Mouse (Mus musculus) cerebellum, adult 9-10 months (tissue): Measurements from ENCODE around the gene Chml.

ENCODE experiments used
- DNase-seq: peaks from one replicate; pipeline ENCODE4 v3.0.0; 2022

Chml gene

DNA sequence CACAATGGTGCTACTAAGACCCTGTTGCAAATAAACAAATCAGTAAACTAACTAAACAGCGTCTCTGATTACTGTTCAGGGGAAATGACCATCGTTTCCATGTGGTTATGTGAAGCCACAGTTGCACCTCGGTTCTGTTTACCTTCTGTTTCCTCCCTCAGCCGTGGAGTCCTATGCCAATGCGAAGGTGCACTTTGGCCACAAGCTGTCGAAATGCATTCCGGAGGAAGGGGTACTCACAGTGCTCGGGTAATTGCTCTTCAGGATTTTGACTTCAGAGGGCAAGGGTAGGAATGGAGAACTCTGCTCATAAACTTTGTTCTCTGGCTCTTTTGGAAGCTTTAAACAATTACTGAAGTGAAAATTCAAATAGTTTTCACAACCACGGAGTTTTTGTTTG lies 45.7 kb downstream of the Chml start:
- DNase-seq, result no peak

DNA sequence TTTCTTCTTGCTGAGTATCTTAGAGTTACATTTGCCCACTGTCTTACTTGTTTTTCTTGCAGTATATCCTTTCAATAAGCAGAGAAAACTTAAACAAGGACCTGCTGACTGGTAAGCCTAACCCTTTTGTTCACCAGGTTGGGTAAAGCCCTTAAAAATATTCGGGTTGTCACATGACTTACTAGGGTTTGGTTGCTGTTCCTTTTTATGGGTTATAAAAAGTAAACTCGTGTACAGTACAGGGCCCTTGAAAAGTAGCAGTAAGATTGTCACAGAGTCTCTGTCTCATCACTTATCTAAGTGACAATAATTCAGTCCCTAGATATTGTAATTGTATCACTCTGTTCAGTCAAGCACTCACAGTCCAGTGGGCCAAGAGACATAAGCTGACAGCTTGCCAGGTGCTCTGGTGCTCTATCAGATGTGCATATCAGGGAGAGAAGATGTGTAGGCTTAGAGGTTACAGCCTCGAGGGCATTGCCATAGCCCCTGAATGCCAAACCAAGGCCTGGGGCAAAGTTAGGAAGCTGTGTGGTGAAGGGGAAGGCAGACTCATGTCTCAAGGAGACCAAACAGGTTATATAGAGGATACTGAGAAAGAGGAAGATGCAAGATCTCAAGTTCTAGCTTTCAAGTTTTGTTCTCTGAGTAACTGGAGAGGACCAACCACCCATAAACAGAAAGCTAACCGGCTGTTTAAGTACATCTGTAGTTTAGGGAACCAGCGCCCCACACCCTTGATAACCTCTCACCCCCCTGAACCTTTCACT lies 49.0 kb downstream of the Chml start:
- DNase-seq, result no peak

DNA sequence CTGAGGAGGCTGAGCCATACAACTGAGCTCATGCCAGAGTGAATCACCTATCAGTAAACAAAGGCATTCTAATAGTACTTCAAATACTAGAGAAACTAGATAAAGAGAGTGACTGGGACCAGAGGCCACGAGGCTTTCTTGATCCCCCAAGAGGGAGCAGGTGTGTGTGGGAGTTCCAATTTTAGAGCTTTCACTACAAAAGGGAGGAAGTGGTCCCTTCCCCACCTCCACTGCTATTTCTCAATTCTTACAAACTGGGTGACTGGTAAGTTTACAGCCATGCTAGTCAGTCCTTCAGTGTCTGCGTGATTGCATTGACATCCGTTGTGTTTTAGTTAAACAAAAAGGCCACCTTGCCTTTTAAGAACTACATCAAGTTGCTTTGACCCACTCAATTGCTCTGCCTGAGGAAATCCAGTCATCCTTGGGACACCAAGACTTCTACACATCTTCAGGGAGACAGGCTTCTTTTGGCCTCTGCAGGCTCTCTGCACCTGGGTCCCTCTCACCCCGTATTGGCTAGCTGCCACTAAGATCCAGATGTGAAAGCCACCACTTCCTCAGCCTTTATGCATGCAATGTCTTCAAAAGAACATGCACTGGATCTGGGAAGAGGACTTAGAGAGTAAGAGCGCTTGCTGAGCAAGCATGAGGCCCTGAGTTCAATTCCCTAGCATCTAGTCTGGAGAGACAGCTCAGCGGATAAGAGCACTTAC lies 52.1 kb downstream of the Chml start:
- no peak for DNase-seq

DNA sequence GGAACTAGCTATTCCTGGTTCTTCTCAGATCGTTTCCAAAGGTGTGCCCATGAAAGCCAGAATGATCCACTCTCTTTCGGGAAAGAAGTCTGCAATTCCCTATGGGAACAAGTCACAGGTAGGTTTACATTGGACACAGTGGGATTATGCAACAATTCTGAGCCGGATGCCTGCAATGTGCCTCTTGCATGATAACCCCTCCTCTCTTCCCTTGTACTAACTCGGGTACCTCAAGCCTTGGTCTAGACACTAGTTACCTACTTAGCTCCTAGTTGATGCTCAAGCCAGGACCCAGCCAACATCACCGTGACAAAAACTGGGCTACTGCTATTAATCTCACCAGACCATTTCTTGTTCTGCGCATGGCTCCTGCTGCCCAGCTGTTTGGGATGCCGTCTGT lies 53.6 kb downstream of the Chml start:
- no peak for DNase-seq

DNA sequence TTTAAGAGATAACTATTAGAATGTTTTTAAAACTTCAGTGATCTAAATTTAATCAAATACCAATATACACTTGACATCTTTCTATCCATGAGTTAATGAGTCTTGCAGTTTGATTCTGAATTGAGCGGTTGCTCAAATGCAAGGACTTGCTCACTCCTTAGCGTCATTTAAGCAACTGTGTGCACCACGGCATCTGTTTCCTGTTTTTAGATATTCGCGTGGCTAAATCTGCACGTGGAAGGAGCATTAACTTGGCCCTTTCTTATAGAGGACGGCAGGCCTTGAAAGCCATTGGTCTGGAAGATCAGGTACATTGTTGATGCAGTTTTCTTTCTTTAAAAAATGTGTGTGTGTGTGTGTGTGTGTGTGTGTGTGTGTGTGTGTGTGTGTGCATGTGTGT lies 55.0 kb downstream of the Chml start:
- DNase-seq, result no peak

DNA sequence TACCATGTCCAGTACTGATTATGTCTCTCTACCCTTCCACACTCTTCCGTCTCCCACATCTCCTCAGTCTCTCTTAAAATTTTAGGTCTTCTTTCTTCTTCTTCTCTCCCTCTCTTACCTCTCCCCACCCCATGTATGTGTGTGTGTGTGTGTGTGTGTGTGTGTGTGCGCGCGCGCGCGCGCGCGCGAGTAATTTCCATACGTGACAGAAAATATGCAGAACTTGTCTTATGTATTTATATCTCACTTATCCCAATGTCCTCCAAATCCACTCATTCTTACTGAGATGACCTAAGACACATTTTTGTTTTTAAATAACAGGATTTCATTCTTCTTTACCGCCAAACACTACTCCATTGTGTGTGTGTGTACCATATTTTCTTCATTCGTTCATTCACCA lies 60.2 kb downstream of the Chml start:
- DNase-seq, result no peak
